Mouse (Mus musculus): ENCODE results near the gene Cers6. TPM values are rescaled to one million over a fixed set of nuclear protein-coding genes. Genes with fewer than 3 reads are reported as not detected.

Cers6 gene
- polyA plus RNA-seq, 1 experiment from 2014 or later = 74.4 TPM

GRCm38 (mm10) chr2:68946819-68947218 lies 85.6 kb downstream of the Cers6 start:
- H3K4me1 ChIP-seq (replicated peaks; ENCODE audit: control insufficient read depth, insufficient read depth, low read length) = no peaks in the 10 kb centered on the region
- no peak overlapping the region for H3K4me2 ChIP-seq (ENCODE audit: low read length)
- WGBS = 93% methylated on average over 5 of the region's 5 CpGs
- H3K27ac ChIP-seq (ENCODE audit: low read length) = no peak overlapping the region
- no peak for ATAC-seq
- no peaks in the 10 kb centered on the region for H3K9me3 ChIP-seq (ENCODE audit: control insufficient read depth, low read length)
- no peak overlapping the region for H3K4me3 ChIP-seq (replicated peaks; ENCODE audit: low read length)
- no peak overlapping the region for H3K9ac ChIP-seq (replicated peaks; ENCODE audit: low read depth, low read length)
- H3K36me3 ChIP-seq (ENCODE audit: control insufficient read depth, insufficient read depth) = peaks cover 4% of the 10 kb centered on the region; the same call in 1 of the 2 replicates
- no peaks in the 10 kb centered on the region for H3K27me3 ChIP-seq (replicated peaks; ENCODE audit: control insufficient read depth, insufficient read depth, low read length)

- Histone ChIP-seq H3K4me2 (ENCODE audit: low read length) (no peak overlapping the region), H3K4me3 (replicated peaks; ENCODE audit: low read length) (no peak overlapping the region), H3K36me3 (ENCODE audit: control insufficient read depth, insufficient read depth) (peaks cover 4% of the 10 kb centered on the region; the same call in 1 of the 2 replicates), H3K4me1 (replicated peaks; ENCODE audit: control insufficient read depth, insufficient read depth, low read length) (no peaks in the 10 kb centered on the region), H3K27ac (ENCODE audit: low read length) (no peak overlapping the region), H3K9me3 (ENCODE audit: control insufficient read depth, low read length) (no peaks in the 10 kb centered on the region), H3K9ac (replicated peaks; ENCODE audit: low read depth, low read length) (no peak overlapping the region), H3K27me3 (replicated peaks; ENCODE audit: control insufficient read depth, insufficient read depth, low read length) (no peaks in the 10 kb centered on the region)
- no peak for ATAC-seq
- WGBS = 97% methylated on average over 2 of the region's 2 CpGs
These were observed 87.9 kb downstream of the Cers6 start for GRCm38 (mm10) chr2:68949137-68949536.

GRCm38 (mm10) chr2:68949728-68950127 lies 88.5 kb downstream of the Cers6 start:
- WGBS = 90% methylated on average over 5 of the region's 5 CpGs
- no peak overlapping the region for H3K27ac ChIP-seq (ENCODE audit: low read length)
- H3K36me3 ChIP-seq (ENCODE audit: control insufficient read depth, insufficient read depth) = peaks cover 4% of the 10 kb centered on the region; the same call in 1 of the 2 replicates
- ATAC-seq = no peak
- H3K4me1 ChIP-seq (replicated peaks; ENCODE audit: control insufficient read depth, insufficient read depth, low read length) = no peaks in the 10 kb centered on the region
- no peak overlapping the region for H3K4me3 ChIP-seq (replicated peaks; ENCODE audit: low read length)
- H3K4me2 ChIP-seq (ENCODE audit: low read length) = no peak overlapping the region
- H3K9ac ChIP-seq (replicated peaks; ENCODE audit: low read depth, low read length) = no peak overlapping the region
- no peaks in the 10 kb centered on the region for H3K27me3 ChIP-seq (replicated peaks; ENCODE audit: control insufficient read depth, insufficient read depth, low read length)
- H3K9me3 ChIP-seq (ENCODE audit: control insufficient read depth, low read length) = no peaks in the 10 kb centered on the region

GRCm38 (mm10) chr2:68951706-68952105 lies 90.5 kb downstream of the Cers6 start:
- 92% methylated on average over 3 of the region's 3 CpGs for WGBS

GRCm38 (mm10) chr2:68953688-68954087 lies 92.4 kb downstream of the Cers6 start:
- peaks cover 4% of the 10 kb centered on the region; the same call in 1 of the 2 replicates for H3K36me3 ChIP-seq (ENCODE audit: control insufficient read depth, insufficient read depth)
- H3K27ac ChIP-seq (ENCODE audit: low read length) = no peak overlapping the region
- H3K9ac ChIP-seq (replicated peaks; ENCODE audit: low read depth, low read length) = no peak overlapping the region
- H3K4me2 ChIP-seq (ENCODE audit: low read length) = no peak overlapping the region
- no peaks in the 10 kb centered on the region for H3K9me3 ChIP-seq (ENCODE audit: control insufficient read depth, low read length)
- ATAC-seq = no peak
- no peaks in the 10 kb centered on the region for H3K4me1 ChIP-seq (replicated peaks; ENCODE audit: control insufficient read depth, insufficient read depth, low read length)
- H3K4me3 ChIP-seq (replicated peaks; ENCODE audit: low read length) = no peak overlapping the region
- 82% methylated on average over 2 of the region's 2 CpGs for WGBS
- H3K27me3 ChIP-seq (replicated peaks; ENCODE audit: control insufficient read depth, insufficient read depth, low read length) = no peaks in the 10 kb centered on the region

More at GRCm38 (mm10) chr2:68951706-68952105, 90.5 kb downstream of the Cers6 start:
- no peaks in the 10 kb centered on the region for H3K4me1 ChIP-seq (replicated peaks; ENCODE audit: control insufficient read depth, insufficient read depth, low read length)
- ATAC-seq = no peak
- H3K4me2 ChIP-seq (ENCODE audit: low read length) = no peak overlapping the region
- H3K27me3 ChIP-seq (replicated peaks; ENCODE audit: control insufficient read depth, insufficient read depth, low read length) = no peaks in the 10 kb centered on the region
- H3K27ac ChIP-seq (ENCODE audit: low read length) = no peak overlapping the region
- H3K9me3 ChIP-seq (ENCODE audit: control insufficient read depth, low read length) = no peaks in the 10 kb centered on the region
- peaks cover 4% of the 10 kb centered on the region; the same call in 1 of the 2 replicates for H3K36me3 ChIP-seq (ENCODE audit: control insufficient read depth, insufficient read depth)
- no peak overlapping the region for H3K9ac ChIP-seq (replicated peaks; ENCODE audit: low read depth, low read length)
- no peak overlapping the region for H3K4me3 ChIP-seq (replicated peaks; ENCODE audit: low read length)

GRCm38 (mm10) chr2:68955496-68955895 lies 94.3 kb downstream of the Cers6 start:
- Histone ChIP-seq H3K4me1 (replicated peaks; ENCODE audit: control insufficient read depth, insufficient read depth, low read length) (no peaks in the 10 kb centered on the region), H3K9me3 (ENCODE audit: control insufficient read depth, low read length) (no peaks in the 10 kb centered on the region), H3K9ac (replicated peaks; ENCODE audit: low read depth, low read length) (no peak overlapping the region), H3K4me3 (replicated peaks; ENCODE audit: low read length) (no peak overlapping the region), H3K36me3 (ENCODE audit: control insufficient read depth, insufficient read depth) (peaks cover 4% of the 10 kb centered on the region; the same call in 1 of the 2 replicates), H3K4me2 (ENCODE audit: low read length) (no peak overlapping the region), H3K27ac (ENCODE audit: low read length) (no peak overlapping the region), H3K27me3 (replicated peaks; ENCODE audit: control insufficient read depth, insufficient read depth, low read length) (no peaks in the 10 kb centered on the region)
- 93% methylated on average over 2 of the region's 2 CpGs for WGBS
- ATAC-seq = no peak

- Histone ChIP-seq H3K4me3 (replicated peaks; ENCODE audit: low read length) (no peak overlapping the region), H3K9me3 (ENCODE audit: control insufficient read depth, low read length) (no peaks in the 10 kb centered on the region), H3K27ac (ENCODE audit: low read length) (no peak overlapping the region), H3K4me2 (ENCODE audit: low read length) (no peak overlapping the region), H3K36me3 (ENCODE audit: control insufficient read depth, insufficient read depth) (peaks cover 3% of the 10 kb centered on the region; the same call in 1 of the 2 replicates), H3K4me1 (replicated peaks; ENCODE audit: control insufficient read depth, insufficient read depth, low read length) (no peaks in the 10 kb centered on the region), H3K9ac (replicated peaks; ENCODE audit: low read depth, low read length) (no peak overlapping the region), H3K27me3 (replicated peaks; ENCODE audit: control insufficient read depth, insufficient read depth, low read length) (no peaks in the 10 kb centered on the region)
- 96% methylated on average over 3 of the region's 3 CpGs for WGBS
- no peak for ATAC-seq
These were observed 94.9 kb downstream of the Cers6 start for GRCm38 (mm10) chr2:68956146-68956545.

GRCm38 (mm10) chr2:68957831-68958230 lies 96.6 kb downstream of the Cers6 start:
- peak; percentile 34; the same call in 1 of the 2 replicates for ATAC-seq
- WGBS = 80% methylated on average over 7 of the region's 7 CpGs

GRCm38 (mm10) chr2:68959573-68959972 lies 98.3 kb downstream of the Cers6 start:
- H3K36me3 ChIP-seq (ENCODE audit: control insufficient read depth, insufficient read depth) = no peaks in the 10 kb centered on the region
- H3K27ac ChIP-seq (ENCODE audit: low read length) = no peak overlapping the region
- 92% methylated on average over 4 of the region's 4 CpGs for WGBS
- no peak overlapping the region for H3K9ac ChIP-seq (replicated peaks; ENCODE audit: low read depth, low read length)
- no peak for ATAC-seq
- H3K9me3 ChIP-seq (ENCODE audit: control insufficient read depth, low read length) = no peaks in the 10 kb centered on the region
- H3K4me2 ChIP-seq (ENCODE audit: low read length) = no peak overlapping the region
- no peaks in the 10 kb centered on the region for H3K4me1 ChIP-seq (replicated peaks; ENCODE audit: control insufficient read depth, insufficient read depth, low read length)
- no peak overlapping the region for H3K4me3 ChIP-seq (replicated peaks; ENCODE audit: low read length)
- H3K27me3 ChIP-seq (replicated peaks; ENCODE audit: control insufficient read depth, insufficient read depth, low read length) = no peaks in the 10 kb centered on the region

More at GRCm38 (mm10) chr2:68957831-68958230, 96.6 kb downstream of the Cers6 start:
- Histone ChIP-seq H3K27me3 (replicated peaks; ENCODE audit: control insufficient read depth, insufficient read depth, low read length) (no peaks in the 10 kb centered on the region), H3K36me3 (ENCODE audit: control insufficient read depth, insufficient read depth) (no peaks in the 10 kb centered on the region), H3K4me2 (ENCODE audit: low read length) (no peak overlapping the region), H3K4me3 (replicated peaks; ENCODE audit: low read length) (no peak overlapping the region), H3K27ac (ENCODE audit: low read length) (no peak overlapping the region), H3K9ac (replicated peaks; ENCODE audit: low read depth, low read length) (no peak overlapping the region), H3K4me1 (replicated peaks; ENCODE audit: control insufficient read depth, insufficient read depth, low read length) (no peaks in the 10 kb centered on the region), H3K9me3 (ENCODE audit: control insufficient read depth, low read length) (no peaks in the 10 kb centered on the region)

- ATAC-seq = no peak
- H3K9ac ChIP-seq (replicated peaks; ENCODE audit: low read depth, low read length) = no peak overlapping the region
- H3K4me1 ChIP-seq (replicated peaks; ENCODE audit: control insufficient read depth, insufficient read depth, low read length) = no peaks in the 10 kb centered on the region
- no peak overlapping the region for H3K27ac ChIP-seq (ENCODE audit: low read length)
- no peaks in the 10 kb centered on the region for H3K36me3 ChIP-seq (ENCODE audit: control insufficient read depth, insufficient read depth)
- no peak overlapping the region for H3K4me3 ChIP-seq (replicated peaks; ENCODE audit: low read length)
- H3K9me3 ChIP-seq (ENCODE audit: control insufficient read depth, low read length) = no peaks in the 10 kb centered on the region
- no peak overlapping the region for H3K4me2 ChIP-seq (ENCODE audit: low read length)
- 86% methylated on average over 5 of the region's 5 CpGs for WGBS
- no peaks in the 10 kb centered on the region for H3K27me3 ChIP-seq (replicated peaks; ENCODE audit: control insufficient read depth, insufficient read depth, low read length)
These were observed 98.8 kb downstream of the Cers6 start for GRCm38 (mm10) chr2:68960060-68960459.
